Mouse (Mus musculus) cerebellum, adult 9-11 months (tissue): ENCODE data around the gene Csrnp3.
"Not testable (repeated sequence)": the region's sequence is repeated elsewhere in the genome, so short reads cannot be mapped to it uniquely, and the experiment has no call there.

ENCODE experiments used
- DNase-seq: peaks from one replicate; pipeline ENCODE4 v3.0.0; 2022

Gene Csrnp3

DNA sequence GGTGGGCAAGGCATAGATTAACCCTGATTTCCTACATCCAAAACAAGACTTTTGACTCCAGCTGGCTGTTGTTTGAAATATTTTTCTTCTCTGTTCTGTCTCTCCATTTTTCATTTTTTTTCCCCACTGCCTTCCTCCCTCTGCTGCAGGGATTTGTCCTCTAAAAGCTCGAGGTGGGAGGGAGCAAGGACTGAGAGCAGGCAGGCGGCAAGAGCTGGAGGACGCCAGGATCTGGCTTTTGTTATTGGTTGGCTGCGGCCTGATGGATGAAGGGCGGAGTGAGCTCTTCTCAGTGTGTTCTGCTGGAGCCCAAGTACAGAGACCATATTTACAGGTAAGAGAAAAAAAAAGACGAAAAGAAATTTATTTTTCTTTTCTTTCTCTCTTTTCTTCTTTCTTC is at the start of gene Csrnp3:
Gene Csrnp3 (plus strand): TSS at position 217 of the 400 bp plus-strand sequence.
- peak; percentile 79 for DNase-seq

- DNase-seq = no peak
Observed at GRCm38 (mm10) chr2:65801054-65801709, 44.4 kb upstream of the Csrnp3 start.

- no peak for DNase-seq
Observed at GRCm38 (mm10) chr2:65806556-65806955, 39.0 kb upstream of the Csrnp3 start.

DNA sequence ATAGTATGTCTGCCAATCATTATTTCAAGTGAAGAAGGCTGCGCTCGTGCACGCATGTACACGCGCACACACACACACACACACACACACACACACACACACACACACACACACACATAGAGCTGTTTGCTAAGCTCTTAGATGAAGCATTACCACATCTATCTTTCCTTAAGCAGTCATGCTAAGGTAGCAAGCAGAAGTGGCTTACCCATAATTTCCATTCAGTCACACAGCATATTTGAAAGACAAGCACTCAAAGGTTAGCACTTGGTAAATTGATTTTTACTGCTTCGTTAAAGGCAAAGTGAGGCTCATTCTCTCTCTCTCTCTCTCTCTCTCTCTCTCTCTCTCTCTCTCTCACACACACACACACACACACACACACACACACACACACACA is 34.4 kb upstream of the Csrnp3 start:
- DNase-seq = not testable (repeated sequence)

GRCm38 (mm10) chr2:65818080-65818796 is 27.3 kb upstream of the Csrnp3 start:
- DNase-seq = no peak

- no peak for DNase-seq
Observed at GRCm38 (mm10) chr2:65820114-65820769, 25.3 kb upstream of the Csrnp3 start.

- DNase-seq = no peak
Observed at GRCm38 (mm10) chr2:65826314-65826713, 19.3 kb upstream of the Csrnp3 start.

DNA sequence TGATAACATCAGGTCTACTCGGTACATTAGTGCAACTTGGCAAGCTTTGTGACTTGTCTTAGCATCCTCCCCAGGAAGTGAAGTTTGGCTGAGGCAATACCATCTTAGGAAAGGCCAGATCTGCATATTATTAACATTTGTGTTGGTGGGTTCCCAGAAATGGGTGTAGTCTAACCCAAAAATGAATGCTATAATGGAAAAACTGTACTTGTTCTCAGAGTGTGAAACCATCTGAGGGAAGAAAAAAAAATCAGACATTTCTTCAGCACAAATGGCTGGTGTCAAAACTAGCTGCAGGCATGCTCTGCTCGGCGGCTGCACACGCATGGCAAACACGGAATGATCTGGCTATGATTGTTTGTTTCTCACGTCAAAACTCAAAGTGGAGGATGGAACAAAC is 18.8 kb upstream of the Csrnp3 start:
- DNase-seq = no peak

DNA sequence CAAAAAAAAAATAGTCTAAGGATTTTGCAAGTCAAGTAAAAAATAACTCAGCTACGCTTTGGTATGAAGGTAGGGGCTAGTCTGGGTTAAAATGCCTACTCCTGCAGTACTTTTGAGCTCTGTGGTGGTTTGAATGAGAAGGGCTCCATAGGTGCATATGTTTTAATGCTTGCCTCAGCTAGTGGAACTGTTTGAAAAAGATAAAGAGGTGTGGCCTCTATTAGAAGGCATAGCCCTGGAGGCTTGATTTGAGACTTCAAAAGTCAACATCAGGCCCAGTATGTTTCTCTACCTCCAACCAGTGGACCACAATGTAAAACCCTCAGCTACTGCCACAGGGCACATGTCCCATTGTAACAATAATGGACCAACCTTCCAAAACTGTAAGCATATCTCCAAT is 16.9 kb upstream of the Csrnp3 start:
- DNase-seq = no peak

- DNase-seq = no peak
Observed at GRCm38 (mm10) chr2:65832738-65833395, 12.7 kb upstream of the Csrnp3 start.

- no peak for DNase-seq
Observed at GRCm38 (mm10) chr2:65833421-65833820, 12.1 kb upstream of the Csrnp3 start.

- no peak for DNase-seq
Observed at GRCm38 (mm10) chr2:65841606-65842005, 4.0 kb upstream of the Csrnp3 start.

DNA sequence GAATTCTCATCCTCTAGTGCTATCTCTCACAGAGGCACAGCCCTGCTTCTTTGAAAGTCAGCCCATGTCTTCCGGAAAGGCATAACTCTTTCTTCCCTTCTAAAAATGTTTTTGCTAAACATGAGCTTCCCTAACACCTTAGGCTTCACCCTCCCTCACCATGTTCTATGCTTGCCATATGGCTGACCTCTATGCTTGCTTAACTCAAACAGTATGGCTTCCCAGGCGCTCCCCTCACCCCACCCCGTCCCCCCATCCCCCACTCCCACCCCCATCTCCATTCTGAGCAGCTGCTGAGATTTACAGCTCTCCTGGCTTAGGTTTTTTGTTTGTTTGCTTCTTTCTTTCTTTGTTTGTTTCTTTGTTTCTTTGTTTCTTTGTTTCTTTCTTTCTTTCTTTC is 3.2 kb upstream of the Csrnp3 start:
- no peak for DNase-seq

- DNase-seq = no peak
Observed at GRCm38 (mm10) chr2:65846000-65846755, 611 bp downstream of the Csrnp3 start.

- DNase-seq = no peak
Observed at GRCm38 (mm10) chr2:65847463-65848110, 2.0 kb downstream of the Csrnp3 start.

DNA sequence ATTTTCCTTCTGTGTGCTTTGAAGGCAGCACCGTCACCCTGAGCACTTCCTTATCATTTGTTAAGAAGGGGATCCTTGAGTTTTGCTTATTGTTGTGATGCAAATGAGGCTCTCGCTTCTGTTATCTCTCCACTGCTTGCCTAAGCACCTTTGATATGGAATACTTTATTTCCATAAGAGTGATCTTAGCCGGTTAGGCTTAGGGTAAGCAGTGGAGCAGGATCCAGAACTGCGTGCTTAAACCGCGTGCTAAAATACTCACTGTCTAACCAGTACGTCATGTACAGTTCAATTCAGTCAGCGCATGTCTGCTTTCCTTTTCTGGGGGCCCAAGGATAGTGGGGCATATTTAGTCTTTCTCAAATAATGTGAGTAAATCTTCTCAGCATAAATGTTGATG is 3.1 kb downstream of the Csrnp3 start:
- DNase-seq = no peak

GRCm38 (mm10) chr2:65850282-65850681 is 4.7 kb downstream of the Csrnp3 start:
- DNase-seq = not testable (repeated sequence)

GRCm38 (mm10) chr2:65856791-65857190 is 11.2 kb downstream of the Csrnp3 start:
- DNase-seq = no peak

GRCm38 (mm10) chr2:65859767-65860727 is 14.5 kb downstream of the Csrnp3 start:
- no peak for DNase-seq

GRCm38 (mm10) chr2:65864778-65865339 is 19.3 kb downstream of the Csrnp3 start:
- no peak for DNase-seq
